Mouse (Mus musculus) spleen, adult 2 months (tissue): Measurements from ENCODE around the gene Coro6. TPM values are rescaled to one million over a fixed set of nuclear protein-coding genes. Genes with fewer than 3 reads are reported as not detected.

Experiments used
- DNase-seq, 2 experiments: peaks; one replicate each; pipeline versions ENCODE4 v3.0.0 to v3.0.0-alpha.2; 2012 to 2021; ENCODE audit warnings: low spot score in 2 of 2, low read depth in 1 of 2
- H3K27ac ChIP-seq: fragments of 200-500 bp; 2 replicates; pipeline ENCODE4 v1.5.1; 2012; ENCODE audit warnings: low read length, inconsistent platforms; ENCODE audit not compliant: insufficient read depth
- H3K27me3 ChIP-seq: fragments of 200-500 bp; 2 replicates; pipeline ENCODE4 v1.6.1; 2012; ENCODE audit warnings: mild to moderate bottlenecking, moderate library complexity, low read length, inconsistent platforms; ENCODE audit not compliant: control insufficient read depth, insufficient read depth
- H3K36me3 ChIP-seq: fragments of 200-500 bp; 2 replicates; pipeline ENCODE4 v1.6.1; 2012; ENCODE audit warnings: mild to moderate bottlenecking, low read length, inconsistent platforms; ENCODE audit not compliant: control insufficient read depth, insufficient read depth
- H3K4me1 ChIP-seq: fragments of 200-500 bp; 2 replicates; pipeline ENCODE4 v1.6.1; 2011; ENCODE audit warnings: inconsistent platforms; ENCODE audit not compliant: control insufficient read depth, insufficient read depth, insufficient read length
- H3K4me3 ChIP-seq: fragments of 200-500 bp; 2 replicates; pipeline ENCODE4 v1.5.1; 2011; ENCODE audit warnings: mild to moderate bottlenecking, inconsistent platforms; ENCODE audit not compliant: insufficient read depth, insufficient read length; ENCODE audit errors: extremely low read depth
- CTCF ChIP-seq: fragments of 200-500 bp; IDR thresholded peaks from 2 replicates; pipeline ENCODE4 v1.5.1; 2011; ENCODE audit warnings: mild to moderate bottlenecking, inconsistent platforms; ENCODE audit not compliant: insufficient read depth, insufficient read length, insufficient replicate concordance; ENCODE audit errors: extremely low read depth
- POLR2A ChIP-seq: fragments of 200-500 bp; IDR thresholded peaks from 2 replicates; pipeline ENCODE4 v1.6.1; 2011; ENCODE audit warnings: low read depth, low read length, inconsistent platforms
- WGBS: fragments of 180-500 bp; shearing (Covaris S2); methylation state at CpG from one replicate; pipeline ENCODE4 v1.1.7; 2018; 5-methylcytosine and 5-hydroxymethylcytosine counted together
- polyA plus RNA-seq: library from polyadenylated mRNA; depleted of rRNA; stranded (reverse); fragments of >200 nt; gene quantifications from 2 replicates; pipeline ENCODE4 v1.2.3, GENCODE M21; 2012; rRNA removed

The Coro6 gene
- 0.76 and 1.1 TPM in 2 replicates for polyA plus RNA-seq

DNA sequence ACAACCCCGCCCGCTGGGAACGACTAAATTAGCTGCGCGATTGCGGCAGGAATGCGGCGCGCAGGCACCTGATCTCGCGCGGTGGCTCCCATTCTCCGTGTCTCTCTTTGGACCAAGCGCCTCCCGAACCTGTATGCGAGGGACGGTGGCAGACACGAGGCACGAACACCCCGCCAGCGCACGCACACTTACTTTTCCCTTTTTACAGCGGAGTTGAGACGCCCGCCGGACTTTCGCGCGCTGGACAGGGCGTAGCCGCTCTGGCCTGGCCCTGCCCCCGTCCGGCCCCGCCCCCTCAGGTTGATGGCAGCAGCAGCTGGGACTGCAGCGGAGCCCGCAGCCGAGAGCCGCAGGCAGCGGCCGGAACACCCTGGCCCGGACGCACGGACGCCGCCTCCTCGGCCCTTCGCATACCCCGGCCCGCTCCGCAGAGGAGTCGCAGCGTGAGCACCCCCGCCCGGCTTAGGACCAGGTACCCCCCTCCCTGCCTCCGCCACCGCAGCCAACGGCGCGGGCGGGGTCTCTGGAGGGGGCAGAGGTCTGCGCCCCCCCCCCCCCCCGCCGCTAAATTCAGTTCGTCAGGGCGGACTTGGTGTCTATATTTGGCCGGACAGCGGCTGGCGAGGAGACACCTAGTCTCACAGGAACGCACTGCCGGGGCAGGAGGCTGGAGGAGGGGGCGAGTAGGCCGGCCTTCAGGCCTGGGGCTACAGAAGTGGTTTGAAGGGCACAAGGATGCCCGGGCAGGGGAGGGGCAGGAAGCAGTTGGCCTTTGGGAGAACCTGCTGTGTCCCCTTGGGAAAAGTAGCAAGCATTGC lies at the start of gene Coro6:
Gene Coro6 (plus strand): TSS at position 129 of the 818 bp plus-strand sequence.
- DNase-seq = peak in 1 of 2 experiments; percentile 50
- WGBS = 1% methylated on average over 72 of the region's 73 CpGs
- H3K36me3 ChIP-seq = no peaks in the 10 kb centered on the region; the same call in 1 of the 2 replicates
- H3K27me3 ChIP-seq = peaks cover 13% of the 10 kb centered on the region
- H3K4me1 ChIP-seq = peaks cover 4% of the 10 kb centered on the region
- peak within 1 kb of the TSS; percentile 49 for H3K4me3 ChIP-seq
- H3K27ac ChIP-seq = no peak within 1 kb of the TSS
- TF ChIP-seq POLR2A (no peak), CTCF (no peak)

DNA sequence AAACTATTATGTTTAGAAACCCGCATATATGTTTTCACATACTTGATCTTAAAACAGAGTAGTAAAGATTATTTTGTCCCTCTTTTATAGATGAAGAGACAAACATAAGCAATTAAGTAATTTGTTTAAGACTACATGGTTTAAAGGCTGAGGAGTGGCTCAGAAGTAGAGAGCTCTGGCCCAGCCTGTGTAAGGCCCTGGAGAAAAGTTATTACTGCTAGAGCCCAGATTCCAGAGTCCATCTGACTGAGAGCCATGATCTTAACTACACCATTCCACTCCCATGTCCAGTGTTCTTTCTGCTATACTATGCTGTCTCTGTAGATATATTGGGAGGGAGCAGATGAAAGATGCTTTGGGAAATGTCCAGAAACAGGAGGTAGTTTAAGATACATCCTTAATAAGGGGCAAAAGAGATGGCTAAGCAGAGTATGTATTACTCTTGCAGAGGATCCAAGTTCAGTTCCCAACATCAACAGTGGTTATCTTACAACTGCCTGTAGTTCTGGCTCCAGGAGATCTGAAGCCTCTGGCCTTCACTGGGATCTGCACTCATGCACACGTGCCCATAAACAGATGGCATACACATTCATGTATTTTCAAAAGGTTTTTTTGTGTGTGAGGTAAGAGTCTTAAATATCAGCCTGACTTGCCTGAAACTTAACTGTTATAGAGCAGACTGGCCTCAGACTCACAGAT lies 47.9 kb upstream of the Coro6 start:
- DNase-seq = no peak
- Histone ChIP-seq H3K27me3 (no peaks in the 10 kb centered on the region), H3K4me3 (no peak overlapping the region), H3K36me3 (peaks cover 1% of the 10 kb centered on the region; the same call in 1 of the 2 replicates), H3K27ac (no peak overlapping the region), H3K4me1 (no peaks in the 10 kb centered on the region)
- TF ChIP-seq CTCF = no peak
- no peak for TF ChIP-seq POLR2A
- 89% methylated on average over 2 of the region's 2 CpGs for WGBS

DNA sequence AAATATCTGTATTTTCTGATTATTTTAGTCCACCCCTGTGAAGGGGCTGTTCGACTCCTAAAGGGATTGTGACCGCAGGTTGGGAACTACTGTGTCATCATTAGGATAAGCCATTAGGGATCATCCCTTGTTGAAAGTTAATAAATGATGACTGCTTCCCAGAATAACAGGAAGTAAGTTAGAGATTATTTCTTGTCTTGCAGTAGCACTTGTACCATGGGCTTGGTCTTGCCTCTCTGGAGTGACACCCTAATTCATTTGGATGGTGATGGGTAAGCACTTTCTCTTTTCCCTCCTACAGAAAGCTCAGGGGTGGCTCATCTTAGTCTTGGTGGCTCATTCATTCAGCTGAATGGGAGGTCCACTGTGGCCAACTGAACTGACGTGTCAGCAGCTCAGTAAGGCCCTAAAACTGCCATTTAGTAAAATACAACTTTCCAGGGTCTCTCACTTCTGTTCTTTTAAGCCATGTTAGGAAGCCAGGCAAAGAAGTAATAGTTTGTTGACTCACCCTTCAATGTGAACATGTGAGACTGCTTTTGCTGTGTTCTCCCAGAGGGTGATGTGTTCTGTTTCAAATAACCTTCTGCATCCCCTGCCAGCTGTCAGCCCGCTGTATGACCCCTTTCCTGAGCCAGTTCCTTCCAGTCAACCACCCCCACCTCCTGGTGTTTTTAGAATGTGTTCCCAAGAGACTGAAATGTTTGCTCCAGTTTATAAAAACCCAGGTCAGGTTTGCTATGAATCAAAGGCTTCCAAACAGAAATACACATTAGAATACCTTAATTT lies 45.8 kb upstream of the Coro6 start:
- WGBS = 85% methylated on average over 4 of the region's 4 CpGs
- H3K4me3 ChIP-seq = no peak overlapping the region
- TF ChIP-seq POLR2A (no peak), CTCF (no peak)
- DNase-seq = no peak
- no peak overlapping the region for H3K27ac ChIP-seq
- H3K27me3 ChIP-seq = no peaks in the 10 kb centered on the region
- H3K36me3 ChIP-seq = peaks cover 5% of the 10 kb centered on the region
- H3K4me1 ChIP-seq = no peaks in the 10 kb centered on the region

DNA sequence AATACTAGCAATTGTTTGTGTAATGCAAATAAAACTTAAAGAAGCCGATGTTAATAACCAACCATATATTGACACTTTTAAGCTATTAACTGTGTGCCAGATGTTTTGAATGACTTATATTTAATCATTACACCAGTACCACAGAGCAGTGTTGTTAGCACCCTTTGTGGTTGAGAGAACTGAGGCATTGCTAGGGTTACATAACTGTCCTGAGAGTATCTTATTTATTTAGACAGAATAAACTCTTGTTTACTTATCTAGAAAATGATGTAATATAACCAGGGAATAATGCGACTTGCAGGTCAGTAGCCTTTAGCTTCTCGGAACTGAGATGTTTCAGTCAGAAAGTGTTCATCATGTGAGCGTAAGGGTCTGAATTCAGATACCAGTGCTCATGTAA lies 44.2 kb upstream of the Coro6 start:
- Histone ChIP-seq H3K27me3 (no peaks in the 10 kb centered on the region), H3K27ac (no peak overlapping the region), H3K36me3 (peaks cover 16% of the 10 kb centered on the region), H3K4me1 (no peaks in the 10 kb centered on the region), H3K4me3 (no peak overlapping the region)
- no peak for TF ChIP-seq POLR2A
- TF ChIP-seq CTCF = no peak
- no peak for DNase-seq
- 92% methylated on average over 4 of the region's 4 CpGs for WGBS

DNA sequence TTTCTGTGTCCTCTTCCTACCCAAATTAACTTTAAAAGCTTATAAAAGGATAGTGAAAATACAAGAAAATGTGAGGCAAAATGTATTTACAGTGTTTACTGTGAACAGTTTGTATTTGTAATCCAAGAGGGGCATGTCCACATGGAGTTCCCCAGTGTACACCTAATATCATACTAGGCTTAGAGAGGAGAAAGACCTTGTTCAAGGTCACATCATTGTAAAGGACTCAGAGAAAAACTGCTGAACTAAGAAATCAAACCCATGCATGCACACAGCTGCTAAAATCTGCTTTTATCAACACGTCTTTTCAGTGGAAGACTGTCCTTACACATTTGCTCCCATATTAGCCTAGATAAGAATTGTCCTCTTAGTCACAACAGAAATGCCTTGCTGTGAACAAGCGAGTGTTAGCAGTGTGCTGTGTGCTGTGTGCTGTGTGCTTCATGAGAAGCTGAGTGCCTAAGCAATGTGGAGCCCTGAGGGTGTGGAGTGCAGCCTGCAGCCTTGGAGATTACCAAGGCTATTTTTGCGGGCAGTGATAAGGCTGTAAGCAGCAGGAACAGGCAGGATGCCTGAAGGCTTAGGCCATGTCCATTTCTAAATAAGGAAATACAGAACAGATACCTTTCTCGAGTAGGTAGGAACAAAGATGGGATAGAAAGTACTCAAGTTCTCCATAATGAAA lies 38.9 kb upstream of the Coro6 start:
- no peak overlapping the region for H3K27ac ChIP-seq
- no peak for DNase-seq
- TF ChIP-seq CTCF (no peak), POLR2A (no peak)

DNA sequence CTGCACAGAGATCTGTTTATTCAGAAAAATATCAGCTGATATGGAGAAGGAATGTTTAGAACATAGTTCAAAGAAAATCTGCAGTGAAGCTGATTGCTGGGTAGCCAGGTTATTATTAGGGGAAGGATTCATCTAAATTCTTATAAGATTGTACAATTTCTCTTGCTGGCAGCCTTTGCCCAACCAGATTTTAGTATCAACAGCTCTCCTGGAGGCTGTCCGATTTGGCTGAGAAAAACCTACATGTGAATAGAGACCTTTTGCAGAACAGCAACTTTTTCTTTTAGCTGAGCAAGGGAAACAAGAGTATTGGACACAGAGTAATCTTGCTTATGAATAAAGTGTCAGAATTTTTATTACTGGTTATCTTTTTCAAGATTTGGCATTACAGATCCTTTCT lies 33.8 kb upstream of the Coro6 start:
- WGBS = 87% methylated on average over 1 of the region's 1 CpGs
- Histone ChIP-seq H3K27ac (no peak overlapping the region), H3K36me3 (peaks cover 26% of the 10 kb centered on the region), H3K27me3 (no peaks in the 10 kb centered on the region), H3K4me1 (no peaks in the 10 kb centered on the region), H3K4me3 (no peak overlapping the region)
- TF ChIP-seq CTCF (no peak), POLR2A (no peak)
- no peak for DNase-seq

More for the DNA sequence above, 38.9 kb upstream of the Coro6 start:
- Histone ChIP-seq H3K4me3 (no peak overlapping the region), H3K36me3 (peaks cover 34% of the 10 kb centered on the region), H3K4me1 (no peaks in the 10 kb centered on the region), H3K27me3 (no peaks in the 10 kb centered on the region)
- WGBS = 79% methylated on average over 4 of the region's 4 CpGs
